Mouse (Mus musculus) CH12.LX (cell line): Measurements from ENCODE around the gene C1ql3. TPM values are rescaled to one million over a fixed set of nuclear protein-coding genes. Genes with fewer than 3 reads are reported as not detected.

ENCODE experiments used
- DNase-seq: peaks from one replicate; pipeline ENCODE4 v3.0.0-alpha.2; 2013; ENCODE audit errors: extremely low read depth
- H3K27ac ChIP-seq: 2 replicates; pipeline ENCODE4 v1.5.1; 2012; ENCODE audit warnings: low read depth, mild to moderate bottlenecking, control low read depth, moderate library complexity; ENCODE audit not compliant: insufficient read depth
- H3K27me3 ChIP-seq: replicated peaks from 2 replicates; pipeline ENCODE3; 2012; ENCODE audit warnings: inconsistent platforms
- H3K36me3 ChIP-seq, 2 experiments: replicated peaks in 1 of 2; 2 replicates each; pipeline versions ENCODE3 to v1.6.1; 2012; ENCODE audit warnings: inconsistent platforms in 1 of 2, low read length in 1 of 2, mild to moderate bottlenecking in 1 of 2, mixed read lengths in 1 of 2, moderate library complexity in 1 of 2; ENCODE audit not compliant: control insufficient read depth in 1 of 2, insufficient read depth in 1 of 2
- H3K4me1 ChIP-seq, 2 experiments: 2 replicates each; pipeline ENCODE4 v1.6.1; 2012; ENCODE audit warnings: inconsistent platforms in 1 of 2, moderate library complexity in 1 of 2; ENCODE audit not compliant: insufficient read depth in 2 of 2, control insufficient read depth in 1 of 2
- H3K4me2 ChIP-seq: 2 replicates; pipeline ENCODE4 v1.6.1; 2012; ENCODE audit warnings: low read depth, mild to moderate bottlenecking, control low read depth; ENCODE audit not compliant: poor library complexity, insufficient read depth, severe bottlenecking
- H3K4me3 ChIP-seq, 3 experiments: fragments of 150-350 bp in 1 of 3; sonication (generic) in 1 of 3; replicated peaks in 1 of 3; 2 replicates each; pipeline versions ENCODE3 to v1.5.1; 2011 to 2012; ENCODE audit warnings: low read depth in 2 of 3, low read length in 2 of 3, mild to moderate bottlenecking in 2 of 3, moderate library complexity in 2 of 3, control low read depth in 1 of 3, improper control_type of control experiment in 1 of 3, inconsistent platforms in 1 of 3, mixed read lengths in 1 of 3; ENCODE audit not compliant: poor library complexity in 1 of 3
- H3K79me2 ChIP-seq: replicated peaks from 2 replicates; pipeline ENCODE4 v1.6.1; 2012; ENCODE audit warnings: mild to moderate bottlenecking, moderate library complexity; ENCODE audit not compliant: control insufficient read depth, poor library complexity, insufficient read depth, severe bottlenecking; ENCODE audit errors: extremely low read depth
- H3K9ac ChIP-seq: 2 replicates; pipeline ENCODE4 v1.6.1; 2012; ENCODE audit warnings: low read depth, mild to moderate bottlenecking, control low read depth, moderate library complexity; ENCODE audit not compliant: insufficient read depth
- H3K9me3 ChIP-seq: replicated peaks from 2 replicates; pipeline ENCODE3; 2012; ENCODE audit warnings: low read length, inconsistent platforms, mixed read lengths
- CHD1 ChIP-seq: IDR thresholded peaks from 2 replicates; pipeline ENCODE4 v1.6.1; 2012; ENCODE audit warnings: low read depth, low read length, improper control_type of control experiment, inconsistent platforms
- GABPA ChIP-seq: IDR thresholded peaks from 2 replicates; pipeline ENCODE4 v1.6.1; 2012; ENCODE audit warnings: low read depth, low read length, improper control_type of control experiment, inconsistent platforms; ENCODE audit not compliant: insufficient replicate concordance
- HCFC1 ChIP-seq: IDR thresholded peaks from 2 replicates; pipeline ENCODE4 v1.6.1; 2012; ENCODE audit warnings: low read depth, mild to moderate bottlenecking, inconsistent platforms, low read length, improper control_type of control experiment
- IRF4 ChIP-seq: IDR thresholded peaks from 2 replicates; pipeline ENCODE4 v1.6.1; 2014; ENCODE audit warnings: low read depth, mild to moderate bottlenecking, inconsistent platforms, low read length, improper control_type of control experiment
- MXI1 ChIP-seq: IDR thresholded peaks from 2 replicates; pipeline ENCODE4 v1.6.1; 2011; ENCODE audit warnings: mild to moderate bottlenecking, low read depth, low read length, improper control_type of control experiment
- NRF1 ChIP-seq: IDR thresholded peaks from 2 replicates; pipeline ENCODE4 v1.6.1; 2014; ENCODE audit warnings: low read depth, mild to moderate bottlenecking, inconsistent platforms, low read length, improper control_type of control experiment, moderate library complexity
- PAX5 ChIP-seq: IDR thresholded peaks from 2 replicates; pipeline ENCODE4 v1.6.1; 2012; ENCODE audit warnings: low read length, inconsistent platforms, mixed read lengths
- POLR2A ChIP-seq: IDR thresholded peaks from 2 replicates; pipeline ENCODE4 v1.6.1; 2011; ENCODE audit warnings: low read depth, mild to moderate bottlenecking, improper control_type of control experiment, low read length
- SIN3A ChIP-seq: IDR thresholded peaks from 2 replicates; pipeline ENCODE4 v1.6.1; 2012; ENCODE audit warnings: low read length, improper control_type of control experiment, inconsistent platforms
- USF1 ChIP-seq: IDR thresholded peaks from 2 replicates; pipeline ENCODE4 v1.6.1; 2014; ENCODE audit warnings: low read depth, mild to moderate bottlenecking, inconsistent platforms, low read length, improper control_type of control experiment
- ZC3H11A ChIP-seq: IDR thresholded peaks from 2 replicates; pipeline ENCODE4 v1.6.1; 2012; ENCODE audit warnings: low read depth, mild to moderate bottlenecking, inconsistent platforms, low read length, improper control_type of control experiment
- dilution Hi-C: fragments of 300-500 bp; cut with MboI; formaldehyde crosslinking; loops from 2 replicates; pipeline ENCODE4 v1.14.3; 2020; ENCODE audit warnings: low sequenced_read_pairs; ENCODE audit not compliant: extremely low pct_unique_long_range_greater_than_20kb, extremely low pct_ligation_motif_present
- in situ Hi-C: fragments of 300-500 bp; cut with MboI; formaldehyde crosslinking; loops from 3 replicates; pipeline ENCODE4 v1.14.3; 2019; ENCODE audit warnings: low sequenced_read_pairs, low pct_ligation_motif_present, low pct_unique_long_range_greater_than_20kb, mixed read lengths
- polyA plus RNA-seq: library from polyadenylated mRNA; unstranded; fragments of >175 nt; gene quantifications from 2 replicates; pipeline ENCODE4 v1.2.1, GENCODE M21; 2012; ENCODE audit warnings: low read depth; ENCODE audit not compliant: insufficient read length
- total RNA-seq, 2 experiments: library from RNA; depleted of rRNA; stranded (reverse); fragments of 300-350 nt in 1 of 2; fragments of >200 nt in 1 of 2; gene quantifications; 2 replicates each; pipeline ENCODE4 v1.2.3; 2012 to 2014

C1ql3 gene
- total and polyA plus RNA-seq, 3 experiments, result 0.08 TPM; not detected in 2

GRCm38 (mm10) chr2:13018861-13019260 lies 7.3 kb upstream of the C1ql3 start:
- TF ChIP-seq ZC3H11A, result no peak
- no peak for TF ChIP-seq CHD1
- TF ChIP-seq NRF1, result no peak
- TF ChIP-seq GABPA, result no peak
- no peak for TF ChIP-seq MXI1
- H3K9me3 ChIP-seq, result no peaks in the 10 kb centered on the region
- no peak for DNase-seq
- dilution Hi-C loops (no loop called here), in situ Hi-C loops (no loop called here)
- H3K4me2 ChIP-seq, result no peak overlapping the region
- no peak overlapping the region for H3K27ac ChIP-seq
- H3K9ac ChIP-seq, result no peak overlapping the region
- H3K36me3 ChIP-seq, result no peaks in the 10 kb centered on the region
- H3K27me3 ChIP-seq, result no peaks in the 10 kb centered on the region
- H3K4me1 ChIP-seq, result peaks cover 0 to 3% of the 10 kb centered on the region in 2 experiments; a peak in 1 of 4 replicates
- H3K4me3 ChIP-seq, result no peak overlapping the region
- H3K79me2 ChIP-seq, result no peaks in the 10 kb centered on the region

- no peak overlapping the region for H3K4me2 ChIP-seq
Measured at GRCm38 (mm10) chr2:13018382-13018781, 6.8 kb upstream of the C1ql3 start.

GRCm38 (mm10) chr2:13011973-13012372 lies 367 bp upstream of the C1ql3 start:
- Histone ChIP-seq H3K36me3 (peaks cover 0 to 12% of the 10 kb centered on the region in 2 experiments), H3K9ac (no peak overlapping the region), H3K4me3 (no peak overlapping the region), H3K4me2 (no peak overlapping the region), H3K27me3 (no peaks in the 10 kb centered on the region), H3K9me3 (peaks cover 6% of the 10 kb centered on the region), H3K27ac (no peak overlapping the region), H3K4me1 (peaks cover 0 to 11% of the 10 kb centered on the region in 2 experiments; a peak in 2 of 4 replicates), H3K79me2 (no peaks in the 10 kb centered on the region)
- no peak for DNase-seq
- TF ChIP-seq SIN3A (no peak), POLR2A (no peak), HCFC1 (no peak), CHD1 (no peak), IRF4 (no peak), PAX5 (no peak), USF1 (no peak)
- in situ Hi-C loops, result no loop called here
- dilution Hi-C loops, result no loop called here

More at GRCm38 (mm10) chr2:13018382-13018781, 6.8 kb upstream of the C1ql3 start:
- in situ Hi-C loops (no loop called here), dilution Hi-C loops (no loop called here)
- Histone ChIP-seq H3K9ac (no peak overlapping the region), H3K4me1 (peaks cover 0 to 3% of the 10 kb centered on the region in 2 experiments; a peak in 1 of 4 replicates), H3K79me2 (no peaks in the 10 kb centered on the region), H3K27me3 (no peaks in the 10 kb centered on the region), H3K9me3 (no peaks in the 10 kb centered on the region), H3K4me3 (no peak overlapping the region), H3K36me3 (no peaks in the 10 kb centered on the region), H3K27ac (no peak overlapping the region)
- DNase-seq, result no peak
- no peak for TF ChIP-seq ZC3H11A
